Mouse (Mus musculus): ENCODE measurements around the gene Tpra1.

- TF ChIP-seq POLR2A (IDR thresholded peaks at IDR 0.05; ENCODE audit: low read depth, low read length) (no peak), CTCF (IDR thresholded peaks at IDR 0.05; ENCODE audit: extremely low read depth, insufficient read length, insufficient replicate concordance, low read depth, low read length) (no peak)
These were observed 54.7 kb downstream of the Tpra1 start for GRCm38 (mm10) chr6:88956725-88957124.
